8 mouse cellular contexts compared by ENCODE assay signal in the genomic region with DNA sequence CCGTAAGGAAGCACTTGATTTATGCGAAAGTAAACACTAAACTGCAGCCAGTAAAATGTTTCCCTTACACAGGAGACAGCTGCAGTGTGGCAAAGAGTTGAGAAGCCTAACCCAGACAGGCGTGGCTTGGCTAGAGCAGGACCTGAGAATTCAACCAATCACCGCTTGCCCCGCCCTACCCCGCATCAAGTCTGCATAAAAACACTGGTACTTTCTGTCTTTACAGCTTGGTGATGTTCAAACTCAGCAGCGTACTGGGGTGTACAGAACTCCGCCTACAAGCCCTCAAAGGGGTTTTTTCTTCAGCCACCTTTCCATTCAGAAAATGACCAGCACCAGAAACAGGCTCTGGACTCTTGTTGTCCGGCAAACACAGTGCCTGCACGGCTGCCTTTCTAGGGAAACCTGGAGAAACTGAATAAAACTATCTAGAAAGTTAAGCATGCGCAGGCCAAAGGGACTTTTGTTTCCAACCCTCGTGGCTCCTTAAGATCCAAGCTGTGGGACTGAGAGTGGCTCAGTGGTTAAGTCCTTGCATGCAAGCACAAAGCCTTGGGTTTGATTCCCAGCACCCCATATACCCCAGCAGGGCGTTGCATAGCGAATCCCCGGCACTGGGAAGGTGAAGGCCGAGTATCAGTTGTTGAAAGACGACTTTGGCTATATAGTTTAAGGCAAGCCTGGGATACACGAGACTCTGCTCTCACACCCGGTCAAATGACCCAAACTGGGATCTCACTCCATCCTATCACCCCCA. TPM values are rescaled to one million over a fixed set of nuclear protein-coding genes. Genes with fewer than 3 reads are reported as not detected.
A peak's percentile ranks its signal among the peaks of the same experiment; 100 is the strongest.
DNase-seq lines count a peak whose midpoint lies in the region; ATAC-seq lines count a peak whose summit lies in the region.

No protein-coding gene starts in this region.

- peaks cover 23% of the 10 kb centered on the region for H3K4me1 ChIP-seq in lung, embryonic 15.5 days

- H3K9me3 ChIP-seq in lung, embryonic 15.5 days = no peaks in the 10 kb centered on the region

- no peaks in the 10 kb centered on the region for H3K36me3 ChIP-seq in lung, embryonic 15.5 days

- peak overlapping the region; percentile 66 for H3K9ac ChIP-seq in lung, embryonic 15.5 days

- peak; percentile 77 for ATAC-seq in lung, embryonic 15.5 days (ENCODE audit: borderline replicate concordance, extremely low read depth, low FRiP score, low TSS enrichment)

- DNase-seq in CD4-positive helper T cell, adult 2 months (ENCODE audit: low read depth, low spot score) = peak; percentile 35
- DNase-seq in adipocyte (ENCODE audit: low spot score) = peak; percentile 93
- DNase-seq in embryo, embryonic 9.5 days (ENCODE audit: extremely low spot score) = peak; percentile 36
- peak; percentile 59 for DNase-seq in heart, adult 8-10 months (ENCODE audit: low spot score)
- peak; percentile 78 for DNase-seq in kidney, adult 8-10 months
- peak; percentile 60 for DNase-seq in ovary, postnatal 36 days (ENCODE audit: low spot score)
- DNase-seq in T-cell, adult 2 months (ENCODE audit: low spot score) = no peak

- peak overlapping the region; percentile 81 for H3K4me3 ChIP-seq in lung, embryonic 15.5 days

- peak overlapping the region; percentile 76 for H3K27ac ChIP-seq in lung, embryonic 15.5 days

- H3K4me2 ChIP-seq in lung, embryonic 15.5 days = peak overlapping the region; percentile 99

- no peaks in the 10 kb centered on the region for H3K27me3 ChIP-seq in lung, embryonic 15.5 days

- 19% methylated on average over 19 of the region's 19 CpGs for WGBS in lung, embryonic 15.5 days

RNA-seq across cellular contexts. Expression of gene Tmem231, which starts 0.9 kb away (rescaled TPM):
- total RNA-seq in heart, adult 8-10 months (2022) = 1 to 10 TPM; 2.1 to 2.7 (median 2.4) TPM
- 18.1 and 18.2 TPM in 2 replicates for polyA plus RNA-seq in lung, embryonic 15.5 days (2015; fragmentation: Nextera tagmentation; extraction: Ambion mirVana)

RNA-seq across cellular contexts. Expression of gene Gabarapl2, which starts 7.7 kb away (rescaled TPM):
- 100 to 1,000 TPM; 121 to 131 (median 122) TPM for total RNA-seq in heart, adult 8-10 months (2022)
- 181 and 184 TPM in 2 replicates for polyA plus RNA-seq in lung, embryonic 15.5 days (2015; fragmentation: Nextera tagmentation; extraction: Ambion mirVana)

RNA-seq across cellular contexts. Expression of gene Chst5, which starts 22.5 kb away (rescaled TPM):
- total RNA-seq in heart, adult 8-10 months (2022) = not detected
- polyA plus RNA-seq in lung, embryonic 15.5 days (2015; fragmentation: Nextera tagmentation; extraction: Ambion mirVana) = 11.4 and 12.0 TPM in 2 replicates

RNA-seq across cellular contexts. Expression of gene Tmem170, which starts 56.2 kb away (rescaled TPM):
- 1 to 10 TPM; 2.5 to 3.6 (median 2.6) TPM for total RNA-seq in heart, adult 8-10 months (2022)
- polyA plus RNA-seq in lung, embryonic 15.5 days (2015; fragmentation: Nextera tagmentation; extraction: Ambion mirVana) = 9.2 and 10.2 TPM in 2 replicates

RNA-seq across cellular contexts. Expression of gene Adat1, which starts 59.3 kb away (rescaled TPM):
- total RNA-seq in heart, adult 8-10 months (2022) = 1 to 10 TPM; 1.5 to 2.1 (median 1.8) TPM
- 8.6 and 9.8 TPM in 2 replicates for polyA plus RNA-seq in lung, embryonic 15.5 days (2015; fragmentation: Nextera tagmentation; extraction: Ambion mirVana)
